Mouse (Mus musculus) heart, embryonic 15.5 days (tissue): ENCODE measurements around the gene Soga1. TPM values are rescaled to one million over a fixed set of nuclear protein-coding genes. Genes with fewer than 3 reads are reported as not detected.

Experiments used
- ATAC-seq: fragments of 200-750 bp; cut with Nextera tagmentation; replicated peaks from 2 replicates; pipeline ENCODE4 v1.8.0; 2017; ENCODE audit warnings: low read depth, moderate TSS enrichment; ENCODE audit not compliant: insufficient number of reproducible peaks, insufficient read depth, low FRiP score
- H3K27ac ChIP-seq: fragments of 300-500 bp; sonication (generic); 2 replicates; pipeline ENCODE4 v1.5.1; 2015; ENCODE audit warnings: mild to moderate bottlenecking, inconsistent platforms
- H3K27me3 ChIP-seq: fragments of 300-500 bp; sonication (generic); 2 replicates; pipeline ENCODE4 v1.6.1; 2015; ENCODE audit warnings: inconsistent platforms
- H3K36me3 ChIP-seq: fragments of 300-500 bp; sonication (generic); 2 replicates; pipeline ENCODE4 v1.6.1; 2015; ENCODE audit warnings: mild to moderate bottlenecking, inconsistent platforms
- H3K4me1 ChIP-seq: fragments of 300-500 bp; sonication (generic); replicated peaks from 2 replicates; pipeline ENCODE4 v1.6.1; 2015; ENCODE audit warnings: inconsistent platforms
- H3K4me2 ChIP-seq: fragments of 300-500 bp; sonication (generic); 2 replicates; pipeline ENCODE4 v1.6.1; 2015; ENCODE audit warnings: inconsistent platforms, mild to moderate bottlenecking, moderate library complexity
- H3K4me3 ChIP-seq: fragments of 300-500 bp; sonication (generic); 2 replicates; pipeline ENCODE4 v1.5.1; 2015; ENCODE audit warnings: mild to moderate bottlenecking, inconsistent platforms
- H3K9ac ChIP-seq: fragments of 300-500 bp; sonication (generic); 2 replicates; pipeline ENCODE4 v1.6.1; 2015; ENCODE audit warnings: mild to moderate bottlenecking, inconsistent platforms
- H3K9me3 ChIP-seq: fragments of 300-500 bp; sonication (generic); replicated peaks from 2 replicates; pipeline ENCODE4 v1.6.1; 2016; ENCODE audit warnings: inconsistent platforms
- WGBS: fragments of 180-500 bp; shearing (Covaris S2); methylation state at CpG from one replicate; pipeline ENCODE4 v1.1.7; 2015; ENCODE audit warnings: mixed read lengths; 5-methylcytosine and 5-hydroxymethylcytosine counted together
- polyA plus RNA-seq: library from polyadenylated mRNA; unstranded; fragments of >200 nt; fragmentation: Nextera tagmentation; extraction: Ambion mirVana; gene quantifications from 2 replicates; pipeline ENCODE4 v1.2.1, GENCODE M21; 2015

Gene Soga1
- polyA plus RNA-seq, 1 experiment from 2014 or later: 1.7 TPM

DNA sequence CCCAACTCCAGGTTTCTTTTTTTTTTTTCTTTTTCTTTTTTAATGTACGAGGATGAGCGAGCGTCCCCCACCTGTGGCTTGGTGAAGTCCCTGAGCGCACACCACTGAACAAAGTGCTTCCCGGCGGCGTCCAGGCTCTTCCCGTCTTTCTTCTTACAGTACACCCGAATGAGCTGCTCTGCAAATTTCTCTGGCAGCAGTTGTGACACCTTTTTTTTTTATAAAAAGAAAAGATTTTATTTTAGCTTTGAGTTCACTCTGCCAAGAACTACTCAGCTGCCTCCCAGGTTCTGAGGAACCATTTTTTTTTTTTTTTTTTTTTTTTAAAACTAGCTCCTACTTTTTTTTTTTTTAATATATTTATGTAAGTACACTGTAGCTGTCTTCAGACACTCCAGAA lies 22.6 kb upstream of the Soga1 start:
- Histone ChIP-seq H3K4me2 (no peak overlapping the region), H3K9me3 (no peaks in the 10 kb centered on the region), H3K27ac (no peak overlapping the region), H3K9ac (no peak overlapping the region), H3K4me1 (0 out of 2 replicates have a peak, but pooled peaks cover 9% of the 10 kb centered on the region), H3K27me3 (no peaks in the 10 kb centered on the region), H3K4me3 (no peak overlapping the region), H3K36me3 (peaks cover 19% of the 10 kb centered on the region; the same call in 1 of the 2 replicates)
- no peak for ATAC-seq
- 97% methylated on average over 9 of the region's 9 CpGs for WGBS

GRCm38 (mm10) chr2:157100319-157100605 lies 21.2 kb upstream of the Soga1 start:
- H3K9me3 ChIP-seq: no peaks in the 10 kb centered on the region
- no peak overlapping the region for H3K4me3 ChIP-seq
- H3K4me1 ChIP-seq: 0 out of 2 replicates have a peak, but pooled peaks cover 9% of the 10 kb centered on the region
- no peak overlapping the region for H3K27ac ChIP-seq
- H3K36me3 ChIP-seq: peaks cover 19% of the 10 kb centered on the region; the same call in 1 of the 2 replicates
- 58% methylated on average over 12 of the region's 12 CpGs for WGBS
- no peak overlapping the region for H3K4me2 ChIP-seq
- H3K27me3 ChIP-seq: no peaks in the 10 kb centered on the region
- ATAC-seq: no peak
- no peak overlapping the region for H3K9ac ChIP-seq

- Histone ChIP-seq H3K9ac (no peak overlapping the region), H3K36me3 (peaks cover 16% of the 10 kb centered on the region; the same call in 1 of the 2 replicates), H3K4me2 (no peak overlapping the region), H3K4me3 (no peak overlapping the region), H3K27ac (no peak overlapping the region), H3K27me3 (no peaks in the 10 kb centered on the region), H3K4me1 (0 out of 2 replicates have a peak, but pooled peaks cover 11% of the 10 kb centered on the region), H3K9me3 (no peaks in the 10 kb centered on the region)
- WGBS: 55% methylated on average over 12 of the region's 12 CpGs
- ATAC-seq: no peak
Measured at GRCm38 (mm10) chr2:157099532-157100318, 20.7 kb upstream of the Soga1 start.

DNA sequence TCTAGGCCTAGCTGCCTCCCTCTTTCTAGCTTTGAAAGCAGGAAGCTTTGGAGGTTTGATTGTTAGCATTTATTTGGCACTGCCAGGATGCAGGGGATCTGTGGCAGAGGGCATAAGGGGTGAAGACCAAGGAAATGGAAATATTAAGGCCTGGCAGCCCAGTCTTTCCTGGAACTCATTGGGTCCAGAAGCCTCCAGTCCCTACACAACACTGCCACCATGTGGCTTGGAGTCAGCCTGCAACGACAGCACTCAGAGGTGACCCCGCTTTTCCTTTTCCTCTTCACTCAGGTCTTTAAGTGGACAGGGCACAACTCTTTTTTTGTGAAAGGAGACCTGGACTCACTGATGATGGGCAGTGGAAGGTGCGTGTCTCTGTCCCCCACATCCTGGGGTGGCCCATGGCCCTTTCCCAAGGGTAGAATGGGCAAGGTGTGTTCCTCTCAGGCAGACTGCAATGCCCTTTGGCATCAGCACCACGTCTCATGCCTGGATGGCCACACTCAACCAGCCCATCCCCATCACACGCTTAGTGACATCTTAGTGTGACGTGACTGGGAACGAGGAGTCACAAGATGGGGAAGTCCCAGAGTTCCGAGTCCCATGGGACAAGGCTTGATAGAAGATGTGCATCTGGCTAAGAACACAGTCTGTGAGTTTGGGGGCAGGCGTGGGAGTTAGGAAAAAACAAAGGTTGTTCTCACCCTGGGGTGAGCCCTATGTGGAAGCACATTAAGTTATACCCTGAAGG lies 16.1 kb upstream of the Soga1 start:
- no peak for ATAC-seq
- Histone ChIP-seq H3K4me2 (no peak overlapping the region), H3K9me3 (no peaks in the 10 kb centered on the region), H3K27me3 (no peaks in the 10 kb centered on the region), H3K36me3 (peaks cover under 1% of the 10 kb centered on the region; the same call in 1 of the 2 replicates), H3K4me1 (peaks cover 18% of the 10 kb centered on the region), H3K4me3 (no peak overlapping the region), H3K27ac (no peak overlapping the region), H3K9ac (no peak overlapping the region)
- 55% methylated on average over 9 of the region's 9 CpGs for WGBS

GRCm38 (mm10) chr2:157092024-157092423 lies 13.0 kb upstream of the Soga1 start:
- no peaks in the 10 kb centered on the region for H3K27me3 ChIP-seq
- H3K4me3 ChIP-seq: no peak overlapping the region
- H3K4me2 ChIP-seq: peak overlapping the region; percentile 37; the same call in 1 of the 2 replicates
- 0 out of 2 replicates have a peak overlapping the region, but pooled peaks have one; percentile 4 for H3K9ac ChIP-seq
- H3K27ac ChIP-seq: peak overlapping the region; percentile 31; the same call in 1 of the 2 replicates
- H3K4me1 ChIP-seq: peaks cover 11% of the 10 kb centered on the region
- ATAC-seq: peak; percentile 58
- 18% methylated on average over 8 of the region's 8 CpGs for WGBS
- H3K36me3 ChIP-seq: no peaks in the 10 kb centered on the region
- H3K9me3 ChIP-seq: no peaks in the 10 kb centered on the region

DNA sequence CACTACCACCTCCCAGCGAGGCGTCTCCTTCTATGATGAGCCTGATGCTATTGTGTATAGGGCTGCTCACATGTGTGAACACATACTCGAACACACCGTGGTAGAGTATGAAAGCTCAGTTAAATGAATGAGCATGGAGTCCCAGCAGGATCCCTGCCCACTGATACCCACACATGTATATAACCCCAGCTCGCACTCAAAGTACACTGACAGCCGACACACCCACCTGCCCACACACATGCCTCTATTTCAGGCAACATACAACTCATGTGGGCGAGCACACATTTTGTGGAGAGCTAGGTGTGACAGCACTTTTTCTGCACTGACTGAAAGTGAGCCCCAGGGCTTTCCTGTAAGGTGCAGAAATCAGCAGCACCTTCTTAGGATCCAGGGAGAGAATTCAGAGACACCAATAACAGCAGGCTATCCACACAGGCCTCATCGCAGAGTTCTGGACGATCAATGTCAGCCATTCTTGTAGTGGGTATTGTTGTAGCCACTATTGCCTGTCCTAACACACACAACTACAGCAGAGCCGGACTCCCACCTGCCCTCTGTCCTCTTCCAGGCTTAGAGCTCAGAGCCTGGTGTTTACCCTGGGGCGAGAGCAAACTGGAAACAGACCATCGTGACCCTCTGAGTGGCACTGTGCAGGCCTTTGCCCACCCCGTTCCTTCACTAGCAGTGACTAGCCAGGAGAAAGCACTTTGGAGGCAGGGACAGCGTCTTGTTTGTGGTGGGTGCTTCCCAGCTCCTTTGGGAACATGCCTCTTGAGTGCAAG lies 8.7 kb upstream of the Soga1 start:
- H3K9ac ChIP-seq: no peak overlapping the region
- no peaks in the 10 kb centered on the region for H3K9me3 ChIP-seq
- no peaks in the 10 kb centered on the region for H3K27me3 ChIP-seq
- no peak for ATAC-seq
- H3K27ac ChIP-seq: no peak overlapping the region
- H3K4me1 ChIP-seq: peaks cover 9% of the 10 kb centered on the region
- no peak overlapping the region for H3K4me2 ChIP-seq
- H3K4me3 ChIP-seq: no peak overlapping the region
- WGBS: 80% methylated on average over 14 of the region's 14 CpGs
- no peaks in the 10 kb centered on the region for H3K36me3 ChIP-seq

GRCm38 (mm10) chr2:157086796-157087195 lies 7.7 kb upstream of the Soga1 start, which contains the start of gene Tldc2:
Gene Tldc2, plus strand, starts transcription at chr2:157087055.
- no peak within 1 kb of the TSS for H3K9ac ChIP-seq
- H3K4me2 ChIP-seq: no peak within 1 kb of the TSS
- no peaks in the 10 kb centered on the region for H3K9me3 ChIP-seq
- no peak for ATAC-seq
- H3K4me1 ChIP-seq: peaks cover 9% of the 10 kb centered on the region
- H3K4me3 ChIP-seq: no peak within 1 kb of the TSS
- H3K27ac ChIP-seq: no peak within 1 kb of the TSS
- H3K27me3 ChIP-seq: no peaks in the 10 kb centered on the region
- 87% methylated on average over 8 of the region's 8 CpGs for WGBS
- no peaks in the 10 kb centered on the region for H3K36me3 ChIP-seq

GRCm38 (mm10) chr2:157084831-157085585 lies 6.0 kb upstream of the Soga1 start:
- ATAC-seq: no peak
- H3K4me2 ChIP-seq: no peak overlapping the region
- H3K36me3 ChIP-seq: no peaks in the 10 kb centered on the region
- H3K27me3 ChIP-seq: peaks cover 4% of the 10 kb centered on the region; the same call in 1 of the 2 replicates
- WGBS: 75% methylated on average over 7 of the region's 7 CpGs
- peaks cover 8% of the 10 kb centered on the region for H3K4me1 ChIP-seq
- H3K9me3 ChIP-seq: no peaks in the 10 kb centered on the region
- no peak overlapping the region for H3K4me3 ChIP-seq
- H3K27ac ChIP-seq: no peak overlapping the region
- no peak overlapping the region for H3K9ac ChIP-seq

GRCm38 (mm10) chr2:157081960-157082359 lies 2.9 kb upstream of the Soga1 start:
- no peak overlapping the region for H3K4me3 ChIP-seq
- H3K4me1 ChIP-seq: peaks cover 18% of the 10 kb centered on the region
- ATAC-seq: no peak
- H3K9ac ChIP-seq: no peak overlapping the region
- H3K9me3 ChIP-seq: no peaks in the 10 kb centered on the region
- H3K27me3 ChIP-seq: peaks cover 4% of the 10 kb centered on the region; the same call in 1 of the 2 replicates
- 24% methylated on average over 7 of the region's 7 CpGs for WGBS
- no peak overlapping the region for H3K4me2 ChIP-seq
- H3K36me3 ChIP-seq: no peaks in the 10 kb centered on the region
- no peak overlapping the region for H3K27ac ChIP-seq

- 90% methylated on average over 8 of the region's 8 CpGs for WGBS
- Histone ChIP-seq H3K4me1 (peaks cover 24% of the 10 kb centered on the region), H3K4me3 (no peak overlapping the region), H3K4me2 (no peak overlapping the region), H3K36me3 (no peaks in the 10 kb centered on the region), H3K27ac (no peak overlapping the region), H3K9ac (no peak overlapping the region), H3K9me3 (no peaks in the 10 kb centered on the region), H3K27me3 (peaks cover 4% of the 10 kb centered on the region; the same call in 1 of the 2 replicates)
- no peak for ATAC-seq
Measured at GRCm38 (mm10) chr2:157081331-157081730, 2.3 kb upstream of the Soga1 start.
